Mouse (Mus musculus) forebrain, embryonic 12.5 days (tissue): Measurements from ENCODE around the gene Nin. TPM values are rescaled to one million over a fixed set of nuclear protein-coding genes. Genes with fewer than 3 reads are reported as not detected.

Source experiments
- ATAC-seq: fragments of 200-750 bp; cut with Nextera tagmentation; 2 replicates; pipeline ENCODE4 v1.8.0; 2017; ENCODE audit warnings: moderate TSS enrichment; ENCODE audit not compliant: low FRiP score
- H3K27ac ChIP-seq: fragments of 300-500 bp; sonication (generic); 2 replicates; pipeline ENCODE4 v1.5.1; 2016; ENCODE audit warnings: mild to moderate bottlenecking
- H3K27me3 ChIP-seq: fragments of 300-500 bp; sonication (generic); 2 replicates; pipeline ENCODE4 v1.6.1; 2016; ENCODE audit warnings: mild to moderate bottlenecking
- H3K36me3 ChIP-seq: fragments of 300-500 bp; sonication (generic); replicated peaks from 2 replicates; pipeline ENCODE4 v1.6.1; 2016; ENCODE audit warnings: mild to moderate bottlenecking
- H3K4me1 ChIP-seq: fragments of 300-500 bp; sonication (generic); 2 replicates; pipeline ENCODE4 v1.6.1; 2016
- H3K4me2 ChIP-seq: fragments of 300-500 bp; sonication (generic); 2 replicates; pipeline ENCODE4 v1.6.1; 2016; ENCODE audit warnings: mild to moderate bottlenecking, moderate library complexity
- H3K4me3 ChIP-seq: fragments of 300-500 bp; sonication (generic); replicated peaks from 2 replicates; pipeline ENCODE4 v1.5.1; 2016; ENCODE audit warnings: mild to moderate bottlenecking
- H3K9ac ChIP-seq: fragments of 300-500 bp; sonication (generic); 2 replicates; pipeline ENCODE4 v1.6.1; 2016; ENCODE audit warnings: mild to moderate bottlenecking
- H3K9me3 ChIP-seq: fragments of 300-500 bp; sonication (generic); 2 replicates; pipeline ENCODE4 v1.6.1; 2016
- WGBS: fragments of 180-500 bp; shearing (Covaris S2); methylation state at CpG from one replicate; pipeline ENCODE4 v1.1.7; 2016; 5-methylcytosine and 5-hydroxymethylcytosine counted together
- polyA plus RNA-seq: library from polyadenylated mRNA; unstranded; fragments of >200 nt; fragmentation: Nextera tagmentation; extraction: Ambion mirVana; gene quantifications from 2 replicates; pipeline ENCODE4 v1.2.1, GENCODE M21; 2016

The Nin gene
- polyA plus RNA-seq, 1 experiment from 2014 or later, result 15.5 TPM

DNA sequence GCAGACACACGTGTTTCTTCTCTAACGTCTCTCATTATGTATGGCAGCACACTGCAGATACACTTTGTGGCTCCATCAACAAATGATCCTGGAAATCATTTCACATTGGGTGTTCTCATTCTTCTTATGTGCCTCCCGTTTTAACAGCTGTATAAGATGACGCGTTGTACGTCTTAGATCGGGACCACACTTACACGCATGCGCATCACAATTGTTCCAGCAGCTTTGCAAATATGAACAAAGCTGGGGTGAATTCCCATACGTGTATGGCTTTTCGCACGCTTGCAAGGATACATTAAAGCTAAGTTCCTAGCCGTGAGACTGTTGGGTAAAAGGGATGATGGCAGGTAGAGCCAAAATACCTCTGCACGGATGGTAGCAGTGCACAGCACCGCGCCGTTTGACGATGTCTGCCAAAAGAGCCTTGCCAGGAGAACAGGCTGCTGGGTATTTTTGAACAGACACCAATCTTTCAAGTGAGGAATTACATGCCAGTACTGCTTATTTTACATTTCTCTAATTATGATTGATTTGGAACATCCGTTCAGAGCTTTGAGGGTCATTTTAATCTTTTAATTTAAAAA is 76.7 kb downstream of the Nin start:
- no peaks in the 10 kb centered on the region for H3K4me1 ChIP-seq
- H3K9me3 ChIP-seq, result no peaks in the 10 kb centered on the region
- no peak for ATAC-seq
- peaks cover 29% of the 10 kb centered on the region for H3K36me3 ChIP-seq
- H3K27me3 ChIP-seq, result no peaks in the 10 kb centered on the region
- H3K4me2 ChIP-seq, result no peak overlapping the region
- no peak overlapping the region for H3K9ac ChIP-seq
- whole genome bisulfite sequencing, result 91% methylated on average over 19 of the region's 19 CpGs
- no peak overlapping the region for H3K27ac ChIP-seq
- no peak overlapping the region for H3K4me3 ChIP-seq

DNA sequence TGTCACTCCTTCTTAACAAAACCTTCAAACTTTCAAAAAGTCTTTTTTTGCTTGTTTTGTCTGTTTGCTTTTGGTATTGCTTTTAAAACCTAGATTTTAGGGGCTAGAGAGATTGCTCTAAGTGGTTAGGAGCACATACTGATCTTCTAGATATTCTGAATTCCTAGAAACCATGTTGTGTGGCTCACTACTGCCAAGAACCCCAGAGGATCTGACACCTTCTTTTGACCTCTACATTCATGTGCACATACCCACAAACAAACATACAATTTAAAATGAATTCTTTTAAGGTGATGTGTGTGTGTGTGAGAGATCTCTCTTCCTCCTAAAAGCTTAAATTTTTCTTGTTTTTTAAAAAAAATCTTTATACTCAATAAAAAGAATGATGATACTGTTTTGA is 87.3 kb downstream of the Nin start:
- Histone ChIP-seq H3K4me3 (no peak overlapping the region), H3K36me3 (peaks cover 35% of the 10 kb centered on the region), H3K9me3 (no peaks in the 10 kb centered on the region), H3K27ac (no peak overlapping the region), H3K9ac (no peak overlapping the region), H3K4me2 (no peak overlapping the region), H3K27me3 (no peaks in the 10 kb centered on the region), H3K4me1 (no peaks in the 10 kb centered on the region)
- ATAC-seq, result no peak

DNA sequence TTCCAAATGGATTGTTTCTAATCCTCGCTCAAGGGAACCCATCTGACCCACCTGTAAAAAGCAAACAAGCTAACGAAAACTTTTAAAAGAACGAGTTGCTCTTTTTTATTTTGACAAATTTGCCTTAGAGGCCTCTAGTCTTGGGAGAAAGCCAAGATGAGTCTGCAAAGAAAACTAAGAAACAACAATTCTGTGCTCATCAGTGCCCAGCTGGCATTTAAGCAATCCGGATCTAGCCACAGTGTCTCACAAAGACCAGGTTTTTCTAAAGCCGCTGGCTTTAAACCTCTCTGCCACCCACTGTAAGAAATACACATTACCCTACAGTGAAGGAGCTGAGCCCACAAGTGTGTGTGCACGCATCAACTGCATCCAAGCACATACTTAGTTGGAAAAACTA is 88.1 kb downstream of the Nin start:
- no peak overlapping the region for H3K27ac ChIP-seq
- no peak overlapping the region for H3K4me3 ChIP-seq
- H3K9me3 ChIP-seq, result no peaks in the 10 kb centered on the region
- 89% methylated on average over 6 of the region's 6 CpGs for WGBS
- H3K27me3 ChIP-seq, result no peaks in the 10 kb centered on the region
- H3K4me2 ChIP-seq, result no peak overlapping the region
- H3K36me3 ChIP-seq, result peaks cover 39% of the 10 kb centered on the region
- no peak overlapping the region for H3K9ac ChIP-seq
- no peak for ATAC-seq
- H3K4me1 ChIP-seq, result no peaks in the 10 kb centered on the region

DNA sequence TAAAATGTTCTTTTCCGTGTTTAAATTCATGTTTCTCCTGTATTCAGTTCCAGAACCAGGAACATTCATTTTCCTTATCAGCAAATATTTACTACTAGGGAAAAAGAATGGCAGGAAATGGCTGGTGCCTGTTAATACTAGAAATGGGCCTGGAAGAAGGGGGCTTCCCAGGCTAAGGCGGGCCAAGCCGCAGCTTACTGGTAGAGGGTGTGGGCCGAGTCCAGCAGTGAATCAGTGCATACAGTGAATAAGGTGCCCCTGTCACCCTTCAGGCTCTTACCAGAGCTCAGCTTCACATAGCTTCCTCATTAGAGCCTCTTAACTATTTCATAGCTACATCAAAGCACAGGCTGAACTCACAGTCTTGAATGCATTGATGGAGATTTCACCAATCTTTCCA is 89.9 kb downstream of the Nin start:
- Histone ChIP-seq H3K4me2 (no peak overlapping the region), H3K27me3 (no peaks in the 10 kb centered on the region), H3K27ac (no peak overlapping the region), H3K36me3 (peaks cover 37% of the 10 kb centered on the region), H3K9ac (no peak overlapping the region), H3K4me3 (no peak overlapping the region), H3K9me3 (no peaks in the 10 kb centered on the region), H3K4me1 (no peaks in the 10 kb centered on the region)
- no peak for ATAC-seq
- 88% methylated on average over 4 of the region's 4 CpGs for WGBS

DNA sequence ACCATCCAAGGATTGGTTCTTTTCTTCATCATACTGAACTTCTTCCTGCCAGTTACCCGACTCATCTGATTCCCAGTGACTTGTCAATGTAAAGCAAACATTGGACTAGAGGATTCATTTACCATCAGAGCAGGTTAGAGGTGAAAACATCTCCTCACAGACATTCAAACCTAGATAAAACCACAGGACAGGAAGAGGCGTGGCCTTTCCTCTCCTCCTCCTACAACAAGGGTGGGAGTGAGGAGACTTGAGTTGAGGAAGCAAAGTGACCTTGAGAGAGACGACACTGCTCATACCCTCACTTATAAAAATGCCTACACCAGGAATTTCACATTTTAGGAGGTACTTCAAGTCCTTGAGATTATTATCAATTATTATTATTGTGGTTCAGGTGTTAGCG is 95.4 kb downstream of the Nin start:
- H3K27ac ChIP-seq, result no peak overlapping the region
- H3K4me1 ChIP-seq, result no peaks in the 10 kb centered on the region
- no peak for ATAC-seq
- no peaks in the 10 kb centered on the region for H3K9me3 ChIP-seq
- peaks cover 26% of the 10 kb centered on the region for H3K36me3 ChIP-seq
- H3K4me3 ChIP-seq, result no peak overlapping the region
- WGBS, result 86% methylated on average over 4 of the region's 4 CpGs
- no peak overlapping the region for H3K9ac ChIP-seq
- H3K4me2 ChIP-seq, result no peak overlapping the region
- no peaks in the 10 kb centered on the region for H3K27me3 ChIP-seq

DNA sequence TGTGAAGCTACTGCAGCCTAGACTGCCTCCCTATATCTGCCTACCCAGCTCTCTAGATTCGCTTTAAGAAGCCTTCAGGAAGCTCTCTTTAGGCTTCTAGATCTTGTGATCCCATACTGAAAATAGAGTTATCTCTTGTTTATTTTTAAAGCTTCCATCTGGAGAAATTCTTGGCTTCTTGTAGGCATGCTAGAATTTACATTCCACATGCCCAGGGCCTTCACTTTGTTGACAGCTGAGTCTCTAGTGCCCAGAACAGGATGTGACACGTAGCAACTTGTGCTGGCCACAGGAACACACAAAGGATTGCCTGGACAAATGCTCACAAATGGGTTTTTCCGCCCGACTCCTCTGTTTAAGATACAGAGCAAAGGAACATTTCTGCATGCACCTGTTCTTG is 97.6 kb downstream of the Nin start:
- Histone ChIP-seq H3K4me3 (no peak overlapping the region), H3K9ac (no peak overlapping the region), H3K27ac (no peak overlapping the region), H3K27me3 (no peaks in the 10 kb centered on the region), H3K36me3 (peaks cover 23% of the 10 kb centered on the region), H3K4me2 (no peak overlapping the region), H3K4me1 (no peaks in the 10 kb centered on the region), H3K9me3 (peaks cover 2% of the 10 kb centered on the region; the same call in 1 of the 2 replicates)
- no peak for ATAC-seq
- 81% methylated on average over 4 of the region's 4 CpGs for WGBS

DNA sequence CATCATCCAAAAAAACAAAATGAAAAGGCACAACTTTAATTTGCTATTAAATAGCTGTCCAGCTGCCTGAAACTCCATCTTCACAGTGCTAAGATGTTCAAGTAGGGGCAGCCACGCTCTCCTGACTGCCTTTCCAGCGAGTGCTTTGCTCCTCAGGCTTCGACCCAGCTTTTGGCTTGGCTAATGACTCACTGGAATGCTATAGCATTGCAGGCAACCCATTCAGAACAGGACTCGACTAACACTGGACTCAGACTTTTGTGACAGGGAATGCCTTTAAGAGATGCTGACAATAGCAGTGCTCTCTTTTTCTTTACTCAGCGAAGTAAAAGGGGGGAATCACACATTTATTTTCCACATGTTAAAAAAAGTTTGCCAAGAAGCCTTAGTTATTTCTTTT is 101.8 kb downstream of the Nin start:
- no peaks in the 10 kb centered on the region for H3K27me3 ChIP-seq
- 24% methylated on average over 5 of the region's 5 CpGs for WGBS
- ATAC-seq, result no peak

DNA sequence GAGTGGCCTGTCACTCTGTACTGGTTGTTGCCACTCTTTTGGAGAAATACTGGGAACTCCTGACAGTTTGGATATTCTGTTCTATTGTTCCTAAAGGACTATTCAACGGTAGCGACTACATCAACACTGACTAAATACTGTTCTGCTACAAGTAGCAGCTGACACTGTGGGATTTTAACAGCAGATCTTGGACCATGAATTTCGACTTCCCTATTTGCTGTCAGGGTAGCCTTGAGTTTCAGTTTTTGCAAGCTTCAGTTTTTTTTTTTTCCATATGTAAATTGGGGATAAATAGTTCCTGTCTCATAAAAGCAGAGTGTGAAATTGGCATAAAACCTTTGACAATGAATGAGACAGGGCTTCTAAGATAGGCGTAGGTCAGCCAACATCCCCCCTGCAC is 103.2 kb downstream of the Nin start:
- no peak overlapping the region for H3K4me2 ChIP-seq
- H3K36me3 ChIP-seq, result peaks cover 13% of the 10 kb centered on the region
- H3K9ac ChIP-seq, result no peak overlapping the region
- H3K4me3 ChIP-seq, result no peak overlapping the region
- H3K27ac ChIP-seq, result no peak overlapping the region
- H3K9me3 ChIP-seq, result peaks cover 4% of the 10 kb centered on the region; the same call in 1 of the 2 replicates
- no peaks in the 10 kb centered on the region for H3K27me3 ChIP-seq
- WGBS, result 96% methylated on average over 4 of the region's 4 CpGs
- no peak for ATAC-seq
- H3K4me1 ChIP-seq, result no peaks in the 10 kb centered on the region

More for the DNA sequence above, 101.8 kb downstream of the Nin start:
- Histone ChIP-seq H3K9ac (no peak overlapping the region), H3K9me3 (peaks cover 4% of the 10 kb centered on the region; the same call in 1 of the 2 replicates), H3K36me3 (peaks cover 13% of the 10 kb centered on the region), H3K4me1 (no peaks in the 10 kb centered on the region), H3K4me3 (no peak overlapping the region), H3K27ac (no peak overlapping the region), H3K4me2 (no peak overlapping the region)

DNA sequence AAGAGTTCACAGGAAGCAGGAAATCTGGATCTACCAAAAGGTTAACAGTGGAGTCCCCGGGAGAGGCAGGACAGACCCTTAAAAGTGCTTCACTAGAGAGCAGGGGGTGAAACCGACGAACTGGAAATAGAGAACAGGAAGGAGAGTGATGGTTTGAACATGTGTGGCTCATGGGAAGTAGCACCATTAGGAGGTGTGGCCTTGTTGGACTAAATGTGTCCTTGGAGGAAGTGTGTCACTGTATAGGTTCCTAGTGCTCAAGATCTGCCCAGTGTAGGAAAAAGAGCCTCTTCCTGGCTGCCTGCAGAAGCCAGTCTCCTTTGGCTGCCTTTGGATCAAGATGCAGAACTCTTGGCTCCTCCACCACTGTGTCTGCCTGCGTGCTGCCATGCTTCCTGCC is 108.4 kb downstream of the Nin start:
- 87% methylated on average over 4 of the region's 4 CpGs for WGBS
- Histone ChIP-seq H3K27me3 (no peaks in the 10 kb centered on the region), H3K9ac (no peak overlapping the region), H3K4me3 (no peak overlapping the region), H3K27ac (no peak overlapping the region), H3K4me2 (no peak overlapping the region), H3K36me3 (no peaks in the 10 kb centered on the region), H3K4me1 (no peaks in the 10 kb centered on the region), H3K9me3 (no peaks in the 10 kb centered on the region)
- no peak for ATAC-seq

DNA sequence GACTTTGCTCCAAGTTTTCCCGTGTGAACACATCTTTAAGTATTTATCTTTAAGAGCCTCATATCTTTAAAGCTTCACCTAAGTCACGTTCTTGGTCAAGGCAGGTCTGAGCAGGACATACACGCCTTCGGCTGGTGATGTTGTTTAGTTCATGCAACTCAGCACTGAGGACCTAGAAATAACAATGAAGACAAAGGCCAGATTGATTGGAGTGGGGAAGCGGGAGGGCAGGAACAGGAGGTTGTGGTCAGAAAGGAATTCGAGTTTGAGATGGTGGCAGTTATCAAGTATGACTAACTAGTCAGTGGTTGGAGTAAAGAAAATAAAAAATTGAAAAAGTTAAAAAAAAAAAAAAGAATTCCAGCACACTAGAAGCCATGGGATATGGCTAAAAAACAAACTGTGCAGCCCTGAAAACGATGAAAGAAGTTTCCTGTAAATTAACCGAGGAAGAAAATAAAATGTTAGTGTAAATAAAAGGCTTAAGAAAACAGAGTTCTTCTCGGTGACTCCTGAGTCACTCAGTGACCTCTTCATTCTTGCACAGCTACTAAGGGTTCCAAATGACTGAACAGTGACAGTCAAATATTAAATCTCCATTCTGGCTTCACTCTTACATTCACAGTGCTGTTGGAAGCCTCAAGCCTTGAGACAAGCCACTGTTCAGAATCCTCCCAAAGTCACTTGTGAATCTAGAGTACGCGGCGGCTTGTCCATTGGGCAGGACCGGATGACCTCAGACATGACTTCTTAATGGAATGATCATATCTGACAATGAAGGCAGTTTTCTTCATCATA is 115.1 kb downstream of the Nin start:
- Histone ChIP-seq H3K27me3 (no peaks in the 10 kb centered on the region), H3K9me3 (no peaks in the 10 kb centered on the region), H3K27ac (no peak overlapping the region), H3K4me2 (no peak overlapping the region), H3K4me1 (no peaks in the 10 kb centered on the region), H3K36me3 (no peaks in the 10 kb centered on the region), H3K9ac (no peak overlapping the region), H3K4me3 (no peak overlapping the region)
- 87% methylated on average over 13 of the region's 13 CpGs for WGBS
- no peak for ATAC-seq

DNA sequence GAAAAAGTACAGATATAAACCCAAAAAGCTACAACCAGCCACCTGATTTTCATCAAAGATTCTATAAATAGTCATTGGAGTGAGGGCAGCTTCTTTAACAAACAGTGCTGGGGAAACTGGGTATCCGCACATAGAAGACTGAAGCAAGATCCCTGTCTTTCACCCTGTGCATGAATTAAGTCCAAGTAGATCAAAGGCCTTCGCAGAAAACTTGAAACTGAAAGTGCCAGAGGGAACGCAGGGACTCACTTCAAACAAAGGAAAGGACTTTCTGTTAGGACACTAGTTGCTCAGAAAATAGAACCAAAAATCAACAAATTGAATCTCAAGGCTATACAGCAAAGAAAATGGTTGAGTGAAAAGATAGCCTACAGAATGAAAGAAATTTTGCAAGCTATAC is 118.1 kb downstream of the Nin start:
- Histone ChIP-seq H3K4me3 (no peak overlapping the region), H3K9me3 (no peaks in the 10 kb centered on the region), H3K36me3 (no peaks in the 10 kb centered on the region), H3K27ac (no peak overlapping the region), H3K4me1 (no peaks in the 10 kb centered on the region), H3K27me3 (no peaks in the 10 kb centered on the region), H3K9ac (no peak overlapping the region), H3K4me2 (no peak overlapping the region)
- no peak for ATAC-seq
- WGBS, result 56% methylated on average over 3 of the region's 3 CpGs

DNA sequence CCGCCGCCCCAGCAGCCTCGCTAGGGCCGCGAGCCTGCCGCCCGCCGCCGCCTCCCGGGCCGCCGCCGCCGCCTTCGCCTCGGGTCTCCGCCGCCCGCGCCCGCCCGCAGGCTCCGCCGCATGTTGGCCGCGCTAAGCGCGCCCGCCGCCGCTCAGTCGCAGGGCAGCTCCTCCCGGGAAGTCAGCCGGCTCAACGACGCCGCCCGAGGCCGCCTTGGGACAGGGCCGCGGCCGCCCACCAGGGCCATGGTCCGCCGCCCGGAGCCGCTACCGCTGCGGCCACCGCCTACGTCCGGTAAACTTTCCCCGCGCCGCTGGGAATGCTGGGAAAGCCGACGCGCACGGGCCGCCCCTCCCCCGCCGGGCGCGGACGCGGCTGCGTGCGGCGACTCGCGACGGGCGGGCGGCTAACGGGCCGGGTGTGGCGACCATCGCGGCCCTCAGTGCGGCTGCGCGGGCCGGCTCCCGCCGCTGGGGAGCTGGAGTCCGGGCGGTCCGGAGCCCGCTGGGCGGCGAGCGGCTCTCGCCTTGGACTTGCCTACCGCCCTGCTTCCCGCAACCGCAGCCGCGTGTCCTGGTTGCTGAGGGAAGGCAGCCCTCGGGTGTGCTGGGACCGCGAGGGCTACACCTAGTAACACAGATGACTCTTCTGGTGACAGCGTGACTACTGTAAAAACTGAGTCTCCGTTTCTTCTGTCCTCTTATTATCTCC is 126.6 kb downstream of the Nin start, which contains the start of gene Sav1:
Gene Sav1, minus strand, starts transcription at position 217 of the 712 bp plus-strand sequence.
- peak within 1 kb of the TSS; percentile 87 for H3K27ac ChIP-seq
- peaks cover 22% of the 10 kb centered on the region for H3K36me3 ChIP-seq
- H3K4me2 ChIP-seq, result peak within 1 kb of the TSS; percentile 75
- H3K4me3 ChIP-seq, result peak within 1 kb of the TSS; percentile 90
- H3K27me3 ChIP-seq, result 0 out of 2 replicates have a peak, but pooled peaks cover 2% of the 10 kb centered on the region
- under 1% methylated on average over 80 of the region's 102 CpGs for WGBS
- no peaks in the 10 kb centered on the region for H3K9me3 ChIP-seq
- ATAC-seq, result peak; percentile 94
- peak within 1 kb of the TSS; percentile 95 for H3K9ac ChIP-seq
- H3K4me1 ChIP-seq, result peaks cover 13% of the 10 kb centered on the region
